Mouse (Mus musculus): ENCODE measurements around the gene Dmc1.

Gene Dmc1

DNA sequence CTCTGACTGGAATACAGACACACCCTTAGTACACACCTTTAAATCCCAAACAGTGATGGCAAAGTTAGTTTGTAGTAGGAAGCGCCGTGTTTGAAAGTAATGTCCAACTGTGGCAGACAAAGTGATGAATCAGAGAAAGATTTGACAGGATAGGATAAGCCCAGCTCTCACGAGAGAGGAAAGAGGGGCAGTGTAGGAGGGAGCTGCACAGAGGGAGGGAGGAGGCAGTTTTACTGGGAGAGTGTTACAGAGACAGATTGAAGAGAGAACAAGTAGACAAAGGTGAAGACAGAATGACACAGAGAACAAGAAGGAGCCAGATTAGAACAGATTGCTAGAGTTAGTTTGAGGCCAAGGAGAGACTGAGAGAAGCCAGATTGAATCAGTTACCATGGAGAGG, 45.3 kb downstream of the Dmc1 start:
- DNase-seq: no peak

DNA sequence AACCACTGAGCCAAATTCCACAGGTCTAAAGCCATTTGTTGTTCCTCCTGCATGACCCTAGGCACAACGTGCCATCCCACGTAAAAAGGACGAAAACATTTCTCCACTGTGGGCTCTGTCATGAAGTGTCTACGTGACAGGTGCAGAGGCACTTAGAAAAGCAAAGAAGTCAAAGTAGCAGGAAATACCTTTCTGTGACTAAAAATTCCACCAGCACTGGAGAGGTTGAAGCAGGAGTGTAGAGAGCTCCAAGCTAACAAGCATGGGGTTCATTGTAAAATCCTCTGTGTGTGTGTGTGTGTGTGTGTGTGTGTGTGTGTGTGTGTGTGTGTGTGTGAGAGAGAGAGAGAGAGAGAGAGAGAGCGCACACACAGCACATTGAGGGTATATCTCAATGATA, 52.3 kb downstream of the Dmc1 start:
- DNase-seq: no peak

DNA sequence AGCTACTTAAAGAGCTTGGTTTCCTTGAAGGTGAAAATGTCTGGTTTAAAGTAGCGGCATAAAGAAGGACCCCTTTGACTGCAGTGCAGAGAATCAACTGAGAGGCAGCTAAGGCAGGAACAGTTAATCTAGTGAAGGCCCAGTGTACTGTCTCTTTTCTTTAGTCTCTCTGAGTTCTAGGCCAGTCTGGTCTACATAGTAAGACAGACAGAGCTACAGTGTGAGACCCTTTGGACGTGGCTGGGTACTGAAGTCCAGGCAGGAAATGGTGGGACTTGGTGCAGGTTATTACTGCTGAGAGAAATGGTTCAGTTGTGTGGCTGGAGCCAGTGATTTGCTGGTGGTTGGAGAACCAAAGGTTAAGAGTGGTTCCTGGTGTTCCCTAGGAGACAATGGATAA, 56.7 kb downstream of the Dmc1 start:
- DNase-seq: no peak

DNA sequence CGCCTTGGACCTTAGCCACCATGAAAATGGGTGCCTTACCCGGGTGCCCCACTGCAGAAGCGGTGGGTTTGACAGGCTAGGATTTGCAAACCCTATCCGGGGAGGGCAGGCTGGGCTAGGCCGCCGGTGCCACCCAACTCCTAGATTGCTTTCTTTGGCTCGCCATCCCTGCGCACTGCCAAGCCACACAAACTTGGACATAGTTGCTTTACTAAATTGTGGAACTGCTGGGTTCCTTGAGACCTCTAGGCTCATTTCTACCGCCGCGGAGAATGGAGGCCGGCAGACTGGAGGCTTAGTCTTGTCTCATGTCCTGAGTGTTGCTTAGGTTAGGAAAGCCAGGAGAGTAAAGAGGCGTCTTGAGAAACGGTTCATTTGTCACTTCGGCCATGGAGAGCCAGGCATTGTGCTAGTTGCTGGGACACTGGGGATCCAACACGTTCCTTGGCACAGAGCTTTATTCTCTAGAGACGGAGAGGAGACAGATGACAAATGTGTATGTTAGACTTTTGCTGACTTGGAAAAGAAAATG, 57.6 kb downstream of the Dmc1 start:
- DNase-seq: no peak

DNA sequence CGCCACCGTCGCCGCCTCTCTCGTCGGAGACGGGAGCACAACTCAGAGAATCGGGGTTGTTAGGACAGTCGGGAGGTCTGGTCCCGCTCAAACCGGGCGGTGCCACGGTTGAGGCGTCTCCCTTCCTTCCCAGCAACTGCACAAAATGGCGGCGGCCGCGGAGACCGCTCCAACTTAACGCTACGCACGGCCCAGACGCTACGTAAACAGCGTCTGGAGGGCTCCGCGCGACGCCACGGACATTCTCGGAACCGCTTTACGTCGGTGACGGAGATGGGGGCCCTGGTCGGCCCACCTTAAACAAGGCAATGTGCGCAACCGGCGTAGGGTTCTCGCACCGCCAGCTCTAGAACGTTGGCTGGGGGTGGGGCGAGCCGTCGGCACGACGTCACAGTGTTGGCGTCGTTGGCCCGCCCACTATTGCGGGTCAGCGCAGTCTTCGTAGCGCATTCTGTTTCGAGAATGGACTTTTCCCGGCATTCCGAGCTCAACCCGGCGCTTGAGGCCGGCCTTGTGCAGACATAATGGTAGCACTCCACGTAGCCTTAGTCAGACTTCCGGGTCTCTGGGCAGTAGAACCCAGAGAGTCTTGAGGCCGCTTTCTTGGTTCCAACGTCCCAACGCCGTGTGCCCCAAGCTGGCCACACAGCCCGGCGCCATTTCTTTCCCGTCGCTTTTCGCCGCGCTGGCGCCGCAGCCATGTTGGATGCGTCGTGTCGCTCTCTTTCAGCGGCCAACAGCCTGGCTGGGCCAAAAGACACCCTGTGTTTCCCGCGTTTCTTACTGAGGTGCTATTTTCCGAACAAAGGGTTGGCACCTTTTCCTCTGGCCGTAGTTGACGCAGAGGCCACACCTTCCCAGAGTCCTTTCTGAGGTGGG, 58.3 kb downstream of the Dmc1 start, which contains the start of gene Ddx17:
TSS of gene Ddx17 (minus strand) at position 332 of the 879 bp plus-strand sequence.
- DNase-seq: peak; percentile 98

DNA sequence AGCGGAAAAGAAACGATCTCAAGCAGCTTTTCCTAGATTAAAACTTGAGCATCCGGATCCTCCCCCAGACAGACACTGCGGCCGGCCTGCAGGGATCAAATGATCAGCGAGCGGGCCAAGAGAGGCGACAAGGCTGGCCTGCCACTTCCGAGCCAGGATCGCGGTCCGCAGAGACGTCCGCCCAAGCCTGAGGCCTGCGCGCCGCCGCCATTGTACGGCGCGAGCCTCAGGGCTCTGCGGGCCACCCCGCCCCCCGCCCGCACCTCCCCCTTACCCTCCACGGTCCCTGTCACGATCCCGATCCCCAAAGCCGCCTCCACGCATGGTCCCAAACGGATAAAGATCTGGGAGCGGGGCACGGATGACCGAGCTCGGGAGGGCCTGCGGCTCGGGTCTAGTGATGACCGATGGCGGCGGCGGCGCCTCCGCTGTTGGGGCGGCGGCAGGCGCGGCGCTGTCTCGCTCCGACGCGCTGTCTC, 58.9 kb downstream of the Dmc1 start:
- peak; percentile 41 for DNase-seq

DNA sequence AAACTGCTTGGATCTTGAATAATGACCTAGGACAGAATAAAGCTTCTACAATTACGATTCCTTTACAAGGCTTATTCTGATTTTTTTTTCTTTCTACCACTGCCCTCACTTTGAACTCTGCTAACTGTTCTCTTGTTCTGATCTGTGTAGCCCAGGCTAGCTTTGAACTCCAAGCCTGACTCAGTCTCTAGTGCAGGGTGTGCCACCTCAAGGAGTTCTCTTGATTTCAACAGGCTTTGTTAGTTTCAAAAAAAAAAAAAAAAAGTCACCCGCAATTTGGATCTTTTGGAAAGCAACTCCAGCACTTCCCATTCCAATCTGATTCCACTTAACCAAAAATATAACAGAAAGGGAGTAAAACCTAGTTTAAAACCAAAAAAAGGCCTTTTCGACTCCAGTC, 59.4 kb downstream of the Dmc1 start:
- DNase-seq: no peak

DNA sequence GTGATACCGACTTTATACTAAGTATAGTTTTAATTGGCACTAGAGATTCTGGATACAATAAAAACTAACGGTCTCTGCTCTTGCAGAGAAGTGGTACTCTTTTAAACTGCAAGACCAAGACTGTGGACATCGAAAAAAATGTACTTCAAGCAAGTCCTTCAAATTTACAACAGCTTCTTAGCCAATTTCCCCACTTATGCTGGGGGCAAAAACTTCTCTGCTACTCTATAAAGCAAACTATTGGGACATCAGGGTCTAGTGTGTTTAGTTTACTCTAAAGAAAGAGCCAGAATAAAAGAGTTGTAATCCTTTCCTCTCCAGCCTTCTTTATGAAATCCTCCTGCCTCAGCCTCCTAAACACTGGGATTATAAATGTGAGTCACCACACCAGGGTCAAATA, 60.9 kb downstream of the Dmc1 start:
- DNase-seq: no peak

DNA sequence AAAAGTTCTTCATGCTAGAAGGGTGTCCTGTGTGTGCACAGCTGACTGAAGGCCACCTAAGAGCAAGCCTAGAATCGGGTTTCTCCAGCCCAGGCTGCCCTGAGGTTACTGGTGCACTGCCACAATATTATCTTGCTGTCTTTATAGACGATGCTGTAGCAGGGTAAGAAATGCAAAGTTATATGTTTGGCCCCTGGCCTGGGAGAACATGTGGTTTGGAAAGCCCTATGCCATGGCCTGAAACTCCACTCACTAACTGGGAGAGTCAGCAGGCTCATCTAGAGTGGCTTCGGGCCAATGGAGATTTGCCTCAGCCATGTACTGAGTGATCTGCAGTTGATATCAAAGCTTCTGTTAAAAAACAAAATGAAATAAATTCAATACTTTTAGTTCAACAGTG, 71.1 kb downstream of the Dmc1 start:
- no peak for DNase-seq

DNA sequence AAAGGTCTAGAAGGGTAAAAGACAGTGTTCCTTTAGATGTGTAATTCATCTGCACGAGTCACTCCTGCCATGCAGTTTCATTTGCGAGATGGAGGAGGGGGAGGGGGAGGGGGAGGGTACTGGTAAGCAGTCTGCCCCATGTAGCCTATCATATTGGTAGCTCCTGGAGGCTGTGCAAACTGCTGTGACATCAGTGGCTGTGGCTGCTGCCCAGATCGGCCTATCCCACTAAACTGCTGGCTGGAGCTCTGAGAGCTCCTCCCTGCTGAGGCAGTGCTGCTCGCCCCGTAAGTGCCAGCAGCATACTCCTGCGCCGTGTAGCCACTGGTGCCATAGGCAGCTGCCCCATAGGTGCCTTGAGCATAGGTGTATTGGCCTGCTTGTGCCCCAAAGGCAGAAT, 75.0 kb downstream of the Dmc1 start:
- DNase-seq: no peak

DNA sequence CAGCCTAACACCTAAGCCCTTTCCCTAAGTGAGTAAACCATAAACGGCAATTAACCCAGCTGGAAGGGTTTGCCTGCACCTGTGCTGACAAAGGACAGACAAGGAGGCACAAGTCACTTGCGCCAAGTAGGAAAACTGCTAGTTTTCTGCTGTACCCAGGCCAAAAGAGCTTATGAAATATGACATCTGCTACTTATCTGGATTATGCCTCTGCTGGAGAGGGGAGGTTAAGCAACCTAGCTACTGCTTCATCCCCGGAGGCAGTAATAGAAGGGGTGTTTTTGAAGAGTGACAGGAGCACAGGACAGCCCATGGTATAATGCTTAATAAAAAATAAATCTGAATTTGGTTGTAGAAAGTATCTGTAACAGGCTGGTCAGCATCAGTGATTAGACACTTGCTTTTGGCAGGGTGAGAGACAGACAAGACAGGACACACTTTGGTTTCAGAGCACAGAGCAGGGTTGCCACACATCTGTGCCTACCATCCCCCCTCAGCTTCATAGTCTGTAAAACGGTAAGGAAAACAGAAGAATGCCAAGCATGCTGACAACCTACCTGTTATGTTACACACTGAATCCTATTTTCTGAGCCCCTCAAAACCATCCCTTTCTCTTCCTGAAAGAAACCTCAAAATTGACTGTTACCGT, 76.8 kb downstream of the Dmc1 start:
- no peak for DNase-seq

DNA sequence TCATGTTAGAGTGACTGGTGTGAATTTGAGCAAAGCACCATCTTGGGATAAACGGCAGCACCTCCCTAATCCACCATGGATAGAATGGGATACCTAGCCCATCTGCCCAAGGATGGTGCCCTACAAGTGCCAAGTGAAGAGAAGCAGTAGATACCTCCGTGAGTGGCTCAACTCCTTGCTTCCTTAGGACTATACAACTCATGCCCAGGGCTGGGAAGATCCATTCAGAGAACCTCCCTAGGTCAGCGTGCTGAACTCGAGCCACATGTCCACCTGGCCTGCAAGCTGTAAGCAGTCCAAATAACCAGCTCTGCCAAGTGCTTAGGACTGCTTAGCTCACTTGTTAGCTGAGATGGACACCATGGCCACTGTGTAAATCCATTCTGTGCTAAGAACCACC, 77.7 kb downstream of the Dmc1 start:
- no peak for DNase-seq

DNA sequence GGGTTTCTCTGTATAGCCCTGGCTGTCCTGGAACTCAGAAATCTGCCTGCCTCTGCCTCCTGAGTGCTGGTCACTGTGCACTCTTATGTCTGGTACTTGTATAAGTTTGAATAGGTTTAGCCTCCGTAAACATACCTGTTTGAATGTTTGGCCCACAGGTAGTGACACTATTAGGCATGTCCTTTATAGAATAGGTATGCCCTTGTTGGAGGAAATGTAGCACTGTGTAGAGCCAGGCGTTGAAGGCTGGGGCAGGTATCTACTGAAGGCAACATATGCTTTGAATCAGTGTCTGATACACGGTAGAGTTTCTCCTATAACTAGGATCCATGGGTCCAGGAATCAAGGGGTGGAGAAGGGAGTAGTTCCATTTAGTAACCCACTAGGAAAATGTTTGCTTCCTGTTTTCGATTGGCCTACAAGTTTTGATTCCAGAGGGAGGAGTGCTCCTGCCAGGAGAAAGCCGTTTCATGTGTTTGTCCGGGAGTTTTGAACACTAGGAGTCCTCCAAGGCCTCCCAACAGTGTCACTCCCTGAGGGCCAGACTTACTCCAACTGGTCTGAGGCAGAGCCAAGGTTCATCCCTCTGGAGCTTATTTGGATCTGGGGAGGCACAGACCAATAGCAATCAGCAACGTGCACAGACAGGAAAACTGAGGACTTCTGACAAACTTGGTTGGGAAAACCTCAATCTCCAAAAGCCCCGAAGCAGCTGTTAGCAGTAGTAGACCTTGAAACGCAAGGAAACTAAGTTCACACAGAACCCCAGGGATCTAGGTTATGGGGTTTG, 78.7 kb downstream of the Dmc1 start:
- DNase-seq: no peak

DNA sequence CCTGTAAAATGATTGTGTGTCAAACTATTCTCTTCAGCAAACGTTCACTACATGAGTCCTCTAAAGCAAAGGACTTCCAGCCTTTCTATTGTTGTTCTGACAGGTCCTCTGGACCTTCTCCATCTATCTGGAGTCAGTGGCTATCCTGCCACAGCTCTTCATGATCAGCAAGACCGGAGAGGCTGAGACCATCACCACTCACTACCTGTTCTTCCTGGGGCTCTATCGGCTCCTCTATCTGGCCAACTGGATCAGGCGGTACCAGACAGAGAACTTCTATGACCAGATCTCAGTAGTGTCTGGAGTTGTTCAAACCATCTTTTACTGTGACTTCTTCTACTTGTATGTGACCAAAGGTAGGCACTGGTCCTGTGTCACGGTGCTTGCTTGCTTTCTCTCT, 79.3 kb downstream of the Dmc1 start:
- no peak for DNase-seq

DNA sequence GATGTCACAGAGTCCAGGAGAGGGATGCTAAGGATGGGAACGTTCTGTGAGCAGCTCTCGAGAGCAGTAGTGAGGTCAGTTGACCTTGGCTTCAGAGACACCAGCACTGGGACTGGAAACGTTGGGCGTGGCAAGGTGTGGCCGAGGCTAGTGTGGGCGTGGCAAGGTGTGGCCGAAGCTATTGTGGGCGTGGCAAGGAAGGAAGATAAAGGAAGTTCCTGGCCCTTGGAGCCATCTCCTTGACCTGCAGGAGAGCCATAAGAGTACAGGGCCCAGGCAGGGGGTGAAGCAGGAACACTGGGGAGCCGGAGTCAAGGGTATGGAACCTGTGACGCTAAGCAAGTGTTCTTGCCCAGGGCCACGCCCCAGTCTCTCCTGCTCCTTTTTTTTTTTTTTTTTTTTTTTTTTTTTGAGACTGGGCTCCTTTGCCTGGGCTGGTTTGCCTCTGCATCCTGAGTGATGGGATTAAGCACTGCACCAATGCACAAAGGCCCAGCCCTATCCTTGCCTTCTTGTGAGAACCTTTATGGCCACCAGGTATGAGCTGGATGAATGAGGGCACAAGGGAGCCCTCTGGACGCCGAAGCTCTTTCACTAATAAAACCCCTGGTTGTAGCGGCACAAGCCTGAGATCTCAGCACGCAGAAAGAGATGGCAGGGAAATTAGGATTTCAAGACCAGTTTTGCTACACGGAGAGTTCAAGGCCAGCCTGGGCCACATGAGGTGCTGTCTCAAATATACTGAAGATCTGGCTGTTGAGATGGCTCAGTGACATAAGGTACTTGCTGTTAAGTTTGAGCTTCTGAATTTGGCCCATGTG, 85.3 kb downstream of the Dmc1 start:
- DNase-seq: no peak

DNA sequence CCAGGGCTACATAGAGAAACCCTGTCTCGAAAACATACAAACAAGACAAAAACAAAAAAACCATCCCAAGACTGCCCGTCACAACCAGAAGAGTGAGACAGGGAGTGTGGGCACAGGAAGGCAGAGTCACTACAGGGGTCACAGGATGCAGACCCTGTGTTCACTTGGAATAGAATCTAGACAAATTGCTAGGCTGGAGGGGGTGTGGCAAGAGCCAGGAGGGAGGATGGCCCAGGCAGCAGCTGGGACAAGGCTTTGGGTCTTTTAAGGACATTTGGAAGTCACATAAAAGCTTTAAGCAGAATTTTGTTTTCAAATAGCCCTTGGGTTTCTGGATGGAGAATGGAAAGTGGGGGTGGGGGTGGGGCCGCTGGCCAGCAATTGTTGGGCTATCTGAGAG, 86.3 kb downstream of the Dmc1 start:
- no peak for DNase-seq

DNA sequence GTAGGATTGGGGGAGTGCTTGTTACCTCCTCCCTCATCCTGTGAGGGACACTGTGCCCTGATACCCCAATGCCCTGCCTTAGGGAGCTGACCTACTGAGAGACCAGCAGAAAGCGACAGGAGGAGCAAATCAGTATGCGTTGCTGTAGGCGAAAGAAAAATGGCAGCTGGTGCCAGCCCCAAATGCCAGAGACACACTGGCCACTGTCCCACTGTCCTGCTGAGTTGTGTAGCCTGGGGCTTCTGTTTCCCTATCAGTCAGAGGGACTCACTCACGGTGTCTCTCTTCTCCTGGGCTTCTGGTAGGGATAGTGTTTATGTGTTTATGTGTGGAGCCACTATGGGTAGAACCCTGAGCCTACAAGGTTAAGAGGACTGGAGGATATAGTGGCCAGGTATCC, 87.2 kb downstream of the Dmc1 start:
- DNase-seq: no peak

DNA sequence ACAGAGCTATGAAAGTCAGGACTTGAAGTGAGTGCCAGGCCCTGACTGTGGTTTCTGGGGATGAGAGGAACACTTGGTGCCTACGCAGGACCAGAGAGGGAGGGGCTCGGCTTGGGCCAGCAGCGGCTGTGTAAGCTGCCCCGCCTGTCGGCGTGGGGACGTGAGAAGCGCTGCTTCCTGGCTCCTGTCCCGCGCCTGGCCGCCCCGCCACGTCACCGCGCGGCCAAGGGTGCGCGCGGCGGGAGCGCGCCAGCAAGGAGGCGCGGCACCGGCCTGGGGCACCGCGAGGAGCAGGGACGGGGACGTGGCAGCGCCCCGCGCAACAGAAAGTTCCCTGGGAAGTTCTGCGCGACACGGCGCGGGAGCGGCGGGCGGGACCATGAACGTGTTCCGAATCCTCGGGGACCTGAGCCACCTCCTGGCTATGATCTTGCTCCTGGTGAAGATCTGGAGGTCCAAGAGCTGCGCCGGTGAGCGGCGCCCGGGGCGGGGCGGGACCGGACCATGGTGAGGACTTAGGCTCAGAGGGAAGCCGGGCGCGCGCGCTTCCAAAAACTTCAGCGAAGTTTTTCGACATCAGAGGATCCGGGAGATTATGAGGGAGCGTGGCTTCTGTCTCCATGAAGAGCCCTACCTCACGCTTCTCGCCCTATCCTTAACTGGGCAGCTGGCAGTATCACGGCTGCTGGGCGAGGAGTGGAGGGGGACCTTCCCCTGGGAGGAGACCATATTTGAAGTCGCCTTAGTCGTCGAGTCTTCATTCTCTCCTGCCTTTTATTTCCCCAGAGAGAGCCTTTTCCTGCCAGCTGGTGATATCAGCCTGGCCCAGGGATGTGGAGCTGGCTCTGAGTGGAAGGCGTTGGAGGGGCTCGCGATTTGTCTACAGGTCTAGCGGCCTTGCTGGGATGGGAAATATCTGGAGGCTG, 88.5 kb downstream of the Dmc1 start, which contains the start of gene Kdelr3:
TSS of gene Kdelr3 (plus strand) at position 241 of the 926 bp plus-strand sequence.
- DNase-seq: no peak

DNA sequence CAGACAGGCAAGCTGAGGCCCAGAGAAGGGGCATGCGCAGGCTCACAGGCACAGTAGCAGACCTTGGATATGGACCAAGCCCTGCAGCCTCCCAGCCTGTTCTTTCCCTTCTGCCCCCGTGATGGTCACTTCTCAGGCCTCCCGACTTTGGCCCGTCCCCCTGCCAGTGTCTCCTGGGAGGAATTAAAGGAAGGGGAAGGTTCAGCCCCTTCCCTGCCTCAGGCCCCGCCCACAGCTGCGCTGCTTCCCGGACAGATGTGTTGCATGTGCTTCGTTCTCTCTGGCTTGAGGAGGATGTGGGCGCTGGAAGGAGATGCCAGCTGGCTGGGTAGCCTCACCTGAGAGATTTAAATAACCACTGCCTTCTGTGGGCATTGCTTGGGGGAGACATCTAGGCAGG, 91.0 kb downstream of the Dmc1 start:
- no peak for DNase-seq

DNA sequence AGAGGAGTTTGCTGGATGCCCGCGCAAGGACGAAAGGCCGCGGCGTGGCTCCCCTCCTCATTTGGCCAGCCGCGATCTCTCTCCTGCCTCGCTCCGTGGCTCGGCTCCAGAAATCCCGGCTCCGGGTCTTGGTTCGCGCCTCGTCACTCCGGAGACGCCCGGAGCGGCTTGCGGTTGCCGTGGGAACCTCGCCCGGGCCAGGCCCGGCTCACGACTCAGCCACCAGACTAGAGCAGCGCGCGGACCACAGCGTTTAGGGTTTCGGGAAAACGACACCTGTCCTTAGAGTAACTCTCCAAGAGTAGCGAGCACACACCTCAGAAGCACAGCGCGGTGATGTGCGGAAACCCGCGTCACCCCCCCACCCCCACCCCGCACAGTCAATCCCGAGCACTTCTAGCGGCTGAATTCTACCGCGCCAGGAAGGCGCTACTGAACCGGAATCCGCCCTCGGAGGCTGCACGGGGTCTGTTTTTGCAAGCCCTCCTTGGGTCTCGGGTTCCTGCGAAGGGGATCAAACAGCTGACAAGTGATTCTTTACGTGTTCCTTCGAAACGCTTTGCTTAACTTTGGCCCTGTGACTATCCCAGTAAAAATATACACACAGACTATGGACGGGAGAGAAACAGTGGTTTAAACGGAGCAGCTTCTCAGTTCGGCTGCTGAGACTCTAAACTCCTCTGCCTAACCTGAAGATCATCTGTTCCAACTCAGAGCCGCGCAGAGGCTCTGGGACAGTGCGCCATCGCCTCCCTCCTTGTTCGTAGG, 93.2 kb downstream of the Dmc1 start:
- DNase-seq: peak; percentile 89
